Mouse (Mus musculus): ENCODE data around the gene Fsd1l.

GRCm38 (mm10) chr4:53590163-53590562 lies 41.1 kb upstream of the Fsd1l start:
- TF ChIP-seq POLR2A (IDR thresholded peaks at IDR 0.05; ENCODE audit: extremely low read depth, insufficient read depth, low read length) (no peak), CTCF (IDR thresholded peaks at IDR 0.05; ENCODE audit: low read depth, low read length) (no peak)

Measured in liver, adult 2 months (tissue).